Mouse (Mus musculus) lung, embryonic 15.5 days (tissue): ENCODE data around the gene Zbtb26. TPM values are rescaled to one million over a fixed set of nuclear protein-coding genes. Genes with fewer than 3 reads are reported as not detected.

Source experiments
- ATAC-seq: fragments of 200-750 bp; cut with Nextera tagmentation; 2 replicates; pipeline ENCODE4 v1.8.0; 2017; ENCODE audit warnings: moderate number of reproducible peaks, borderline replicate concordance; ENCODE audit not compliant: low FRiP score, low TSS enrichment; ENCODE audit errors: extremely low read depth
- H3K27ac ChIP-seq: fragments of 300-500 bp; sonication (generic); 2 replicates; pipeline ENCODE4 v1.5.1; 2015; ENCODE audit warnings: moderate library complexity, mild to moderate bottlenecking, inconsistent platforms
- H3K27me3 ChIP-seq: fragments of 300-500 bp; sonication (generic); 2 replicates; pipeline ENCODE4 v1.6.1; 2015; ENCODE audit warnings: inconsistent platforms
- H3K36me3 ChIP-seq: fragments of 300-500 bp; sonication (generic); 2 replicates; pipeline ENCODE4 v1.6.1; 2015; ENCODE audit warnings: inconsistent platforms
- H3K4me1 ChIP-seq: fragments of 300-500 bp; sonication (generic); 2 replicates; pipeline ENCODE4 v1.6.1; 2015; ENCODE audit warnings: inconsistent platforms
- H3K4me2 ChIP-seq: fragments of 300-500 bp; sonication (generic); 2 replicates; pipeline ENCODE4 v1.6.1; 2015; ENCODE audit warnings: inconsistent platforms, mild to moderate bottlenecking, moderate library complexity
- H3K4me3 ChIP-seq: fragments of 300-500 bp; sonication (generic); 2 replicates; pipeline ENCODE4 v1.5.1; 2015; ENCODE audit warnings: mild to moderate bottlenecking, inconsistent platforms
- H3K9ac ChIP-seq: fragments of 300-500 bp; sonication (generic); 2 replicates; pipeline ENCODE4 v1.6.1; 2015; ENCODE audit warnings: inconsistent platforms
- H3K9me3 ChIP-seq: fragments of 300-500 bp; sonication (generic); 2 replicates; pipeline ENCODE4 v1.6.1; 2016; ENCODE audit warnings: inconsistent platforms
- WGBS: fragments of 180-500 bp; shearing (Covaris S2); methylation state at CpG from one replicate; pipeline ENCODE4 v1.1.7; 2015; 5-methylcytosine and 5-hydroxymethylcytosine counted together
- polyA plus RNA-seq: library from polyadenylated mRNA; unstranded; fragments of >200 nt; fragmentation: Nextera tagmentation; extraction: Ambion mirVana; gene quantifications from 2 replicates; pipeline ENCODE4 v1.2.1, GENCODE M21; 2015

Gene Zbtb26
- polyA plus RNA-seq, 1 experiment from 2014 or later: 6.8 TPM

GRCm38 (mm10) chr2:37430593-37431464 is 12.1 kb downstream of the Zbtb26 start:
- Histone ChIP-seq H3K9ac (peak overlapping the region; percentile 82), H3K4me3 (peak overlapping the region; percentile 87), H3K36me3 (peaks cover 18% of the 10 kb centered on the region), H3K9me3 (no peaks in the 10 kb centered on the region), H3K27ac (peak overlapping the region; percentile 96), H3K27me3 (no peaks in the 10 kb centered on the region), H3K4me2 (peak overlapping the region; percentile 63), H3K4me1 (peaks cover 22% of the 10 kb centered on the region)
- peak; percentile 95 for ATAC-seq
- WGBS: under 1% methylated on average over 38 of the region's 38 CpGs

GRCm38 (mm10) chr2:37423671-37424070 is 19.3 kb downstream of the Zbtb26 start:
- WGBS: 59% methylated on average over 3 of the region's 3 CpGs
- no peaks in the 10 kb centered on the region for H3K27me3 ChIP-seq
- H3K27ac ChIP-seq: no peak overlapping the region
- peaks cover 13% of the 10 kb centered on the region for H3K4me1 ChIP-seq
- H3K4me3 ChIP-seq: no peak overlapping the region
- H3K36me3 ChIP-seq: peaks cover 7% of the 10 kb centered on the region
- H3K4me2 ChIP-seq: no peak overlapping the region
- ATAC-seq: no peak
- no peak overlapping the region for H3K9ac ChIP-seq
- no peaks in the 10 kb centered on the region for H3K9me3 ChIP-seq

GRCm38 (mm10) chr2:37422306-37423304 is 20.3 kb downstream of the Zbtb26 start, which contains the start of gene Rc3h2:
Rc3h2 (minus strand) TSS chr2:37422903.
- peaks cover 11% of the 10 kb centered on the region for H3K4me1 ChIP-seq
- whole genome bisulfite sequencing: under 1% methylated on average over 73 of the region's 75 CpGs
- H3K4me2 ChIP-seq: peak within 1 kb of the TSS; percentile 72
- peaks cover under 1% of the 10 kb centered on the region; the same call in 1 of the 2 replicates for H3K36me3 ChIP-seq
- peak within 1 kb of the TSS; percentile 100 for H3K4me3 ChIP-seq
- no peaks in the 10 kb centered on the region for H3K9me3 ChIP-seq
- no peaks in the 10 kb centered on the region for H3K27me3 ChIP-seq
- H3K9ac ChIP-seq: peak within 1 kb of the TSS; percentile 99
- peak; percentile 98 for ATAC-seq
- peak within 1 kb of the TSS; percentile 97 for H3K27ac ChIP-seq

GRCm38 (mm10) chr2:37421903-37422302 is 21.0 kb downstream of the Zbtb26 start:
- Histone ChIP-seq H3K36me3 (no peaks in the 10 kb centered on the region), H3K9ac (peak overlapping the region; percentile 99), H3K27ac (peak overlapping the region; percentile 97), H3K4me3 (peak overlapping the region; percentile 100), H3K4me2 (peak overlapping the region; percentile 72), H3K4me1 (peaks cover 11% of the 10 kb centered on the region), H3K9me3 (no peaks in the 10 kb centered on the region), H3K27me3 (no peaks in the 10 kb centered on the region)
- ATAC-seq: no peak
- WGBS: 3% methylated on average over 3 of the region's 3 CpGs

- Histone ChIP-seq H3K27me3 (no peaks in the 10 kb centered on the region), H3K9me3 (no peaks in the 10 kb centered on the region), H3K27ac (no peak overlapping the region), H3K4me3 (no peak overlapping the region), H3K36me3 (peaks cover 26% of the 10 kb centered on the region), H3K4me1 (no peaks in the 10 kb centered on the region), H3K9ac (no peak overlapping the region), H3K4me2 (no peak overlapping the region)
- 52% methylated on average over 1 of the region's 1 CpGs for WGBS
- ATAC-seq: no peak
These were observed 47.4 kb downstream of the Zbtb26 start for GRCm38 (mm10) chr2:37395539-37395938.

- H3K4me2 ChIP-seq: no peak overlapping the region
- H3K4me1 ChIP-seq: no peaks in the 10 kb centered on the region
- H3K27me3 ChIP-seq: no peaks in the 10 kb centered on the region
- no peak overlapping the region for H3K4me3 ChIP-seq
- H3K9ac ChIP-seq: no peak overlapping the region
- ATAC-seq: no peak
- H3K27ac ChIP-seq: no peak overlapping the region
- peaks cover 25% of the 10 kb centered on the region for H3K36me3 ChIP-seq
- 94% methylated on average over 9 of the region's 9 CpGs for WGBS
- H3K9me3 ChIP-seq: no peaks in the 10 kb centered on the region
These were observed 60.0 kb downstream of the Zbtb26 start for GRCm38 (mm10) chr2:37382921-37383320.

Other genes with a start within 250 kb of the Zbtb26 start
- not detected in 2 replicates for gene Olfr366, start 231.6 kb downstream of the Zbtb26 start, polyA plus RNA-seq
- not detected in 2 replicates for gene Olfr368, start 116.6 kb downstream of the Zbtb26 start, polyA plus RNA-seq
- gene Pdcl, start 83.8 kb downstream of the Zbtb26 start, polyA plus RNA-seq: 52.2 and 53.1 TPM in 2 replicates
- 12.0 and 13.8 TPM in 2 replicates for gene Rc3h2, start 20.2 kb downstream of the Zbtb26 start, polyA plus RNA-seq
- 6.0 and 6.6 TPM in 2 replicates for gene Zbtb6, start within 50 bp of the Zbtb26 start, polyA plus RNA-seq
- 38.2 and 42.9 TPM in 2 replicates for gene Rabgap1, start 144 bp upstream of the Zbtb26 start, polyA plus RNA-seq
- 1.6 TPM in 2 replicates for gene Gpr21, start 73.2 kb upstream of the Zbtb26 start, polyA plus RNA-seq